Mouse (Mus musculus): Measurements from ENCODE around the gene Gm20388. TPM values are rescaled to one million over a fixed set of nuclear protein-coding genes. Genes with fewer than 3 reads are reported as not detected.
"Not testable (repeated sequence)": the region's sequence is repeated elsewhere in the genome, so short reads cannot be mapped to it uniquely, and the experiment has no call there.

Gm20388 gene
- polyA plus RNA-seq, 1 experiment from 2014 or later = not detected

GRCm38 (mm10) chr8:123042974-123043625 lies 3132.5 kb downstream of the Gm20388 start:
- no peak for DNase-seq
- Histone ChIP-seq H3K27me3 (no peaks in the 10 kb centered on the region), H3K27ac (peak overlapping the region; percentile 100), H3K4me1 (replicated peaks) (peaks cover 57% of the 10 kb centered on the region), H3K4me3 (replicated peaks) (peak overlapping the region; percentile 100), H3K36me3 (0 out of 2 replicates have a peak, but pooled peaks cover 3% of the 10 kb centered on the region), H3K9me3 (replicated peaks) (no peaks in the 10 kb centered on the region), H3K9ac (peak overlapping the region; percentile 97), H3K4me2 (peak overlapping the region; percentile 90)
- ATAC-seq (ENCODE audit: low read depth) = no peak
- 14% methylated on average over 22 of the region's 22 CpGs for WGBS (ENCODE audit: insufficient replicate concordance)

DNA sequence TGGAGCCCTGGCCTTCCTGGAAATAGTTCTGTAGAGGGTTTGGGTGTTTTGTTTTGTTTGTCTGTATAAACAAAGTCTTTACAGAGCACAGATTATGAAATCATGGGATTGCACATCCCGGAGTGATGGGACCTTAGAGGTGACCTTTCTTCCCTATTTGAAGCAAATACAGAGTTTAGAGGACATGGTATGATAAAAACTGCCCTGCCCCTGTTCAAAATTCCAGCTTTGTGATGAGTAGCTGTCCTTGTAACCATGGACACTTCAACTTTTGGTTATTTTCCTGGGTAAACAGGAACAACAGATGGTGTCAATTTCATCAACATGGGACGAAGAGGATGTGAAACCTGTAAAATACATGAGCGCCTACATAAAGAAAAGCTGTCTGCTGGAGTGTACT lies 3133.3 kb downstream of the Gm20388 start:
- peak overlapping the region; percentile 90 for H3K4me2 ChIP-seq
- 80% methylated on average over 3 of the region's 3 CpGs for WGBS (ENCODE audit: insufficient replicate concordance)
- no peak for DNase-seq
- H3K27me3 ChIP-seq = no peaks in the 10 kb centered on the region
- peaks cover 48% of the 10 kb centered on the region for H3K4me1 ChIP-seq (replicated peaks)
- peak overlapping the region; percentile 100 for H3K4me3 ChIP-seq (replicated peaks)
- no peak for ATAC-seq (ENCODE audit: low read depth)
- H3K27ac ChIP-seq = no peak overlapping the region; the same call in 1 of the 2 replicates
- 0 out of 2 replicates have a peak, but pooled peaks cover 3% of the 10 kb centered on the region for H3K36me3 ChIP-seq
- no peaks in the 10 kb centered on the region for H3K9me3 ChIP-seq (replicated peaks)
- H3K9ac ChIP-seq = peak overlapping the region; percentile 97

GRCm38 (mm10) chr8:123044743-123045425 lies 3134.2 kb downstream of the Gm20388 start:
- not testable (repeated sequence) for H3K9me3 ChIP-seq (replicated peaks); H3K9ac ChIP-seq; H3K36me3 ChIP-seq; ATAC-seq (ENCODE audit: low read depth); DNase-seq; H3K27me3 ChIP-seq; H3K4me3 ChIP-seq (replicated peaks); H3K27ac ChIP-seq
- Histone ChIP-seq H3K4me2 (peak overlapping the region; percentile 90; the same call in 1 of the 2 replicates), H3K4me1 (replicated peaks) (peaks cover 39% of the 10 kb centered on the region)
- 85% methylated on average over 23 of the region's 23 CpGs for WGBS (ENCODE audit: insufficient replicate concordance)

DNA sequence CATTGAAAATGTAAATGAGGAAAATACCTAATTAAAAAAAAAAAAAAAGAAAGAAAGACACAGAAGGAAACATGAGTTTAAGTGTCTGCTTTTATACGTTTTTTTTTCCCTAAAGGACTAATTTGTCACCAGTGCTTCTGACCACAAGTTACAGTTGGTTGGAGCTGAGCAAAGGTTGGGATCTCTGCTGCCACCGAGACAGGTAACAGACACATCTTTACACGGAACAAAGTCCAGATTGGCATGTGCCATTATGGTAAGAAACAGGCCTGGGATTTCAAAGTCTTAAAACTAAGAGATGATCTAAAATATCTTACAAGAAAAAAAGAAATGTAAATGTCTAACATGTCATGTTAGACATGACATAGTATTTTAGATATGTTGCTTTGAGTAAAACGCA lies 3136.1 kb downstream of the Gm20388 start:
- H3K4me3 ChIP-seq (replicated peaks) = no peak overlapping the region
- no peaks in the 10 kb centered on the region for H3K9me3 ChIP-seq (replicated peaks)
- no peak overlapping the region for H3K27ac ChIP-seq
- 68% methylated on average over 4 of the region's 4 CpGs for WGBS (ENCODE audit: insufficient replicate concordance)
- H3K9ac ChIP-seq = no peak overlapping the region
- ATAC-seq (ENCODE audit: low read depth) (no peak), DNase-seq (no peak)
- no peaks in the 10 kb centered on the region for H3K27me3 ChIP-seq
- peaks cover 34% of the 10 kb centered on the region for H3K4me1 ChIP-seq (replicated peaks)
- no peak overlapping the region for H3K4me2 ChIP-seq
- H3K36me3 ChIP-seq = 0 out of 2 replicates have a peak, but pooled peaks cover 3% of the 10 kb centered on the region

DNA sequence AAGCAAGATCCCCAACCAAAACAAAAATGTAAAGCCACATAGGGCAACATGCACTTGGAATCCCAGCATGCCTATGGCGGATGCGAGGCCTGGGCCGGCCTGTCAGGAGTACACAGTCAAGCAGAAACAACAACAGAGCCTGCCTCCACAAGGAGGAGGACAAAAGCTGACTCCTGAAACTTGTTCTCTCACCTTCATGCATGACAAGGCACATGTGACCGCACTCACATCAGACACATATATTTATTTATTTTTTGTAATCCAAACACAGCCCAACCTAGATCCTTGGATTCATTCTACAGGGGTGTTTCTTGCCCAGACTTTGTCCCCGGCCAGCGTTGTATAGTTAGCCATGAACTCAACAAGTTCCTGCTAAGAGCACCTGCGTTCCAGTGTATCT lies 3137.2 kb downstream of the Gm20388 start:
- no peaks in the 10 kb centered on the region for H3K9me3 ChIP-seq (replicated peaks)
- H3K27ac ChIP-seq = no peak overlapping the region
- H3K4me1 ChIP-seq (replicated peaks) = peaks cover 34% of the 10 kb centered on the region
- H3K4me2 ChIP-seq = no peak overlapping the region
- ATAC-seq (ENCODE audit: low read depth) (no peak), DNase-seq (no peak)
- no peaks in the 10 kb centered on the region for H3K27me3 ChIP-seq
- 86% methylated on average over 7 of the region's 7 CpGs for WGBS (ENCODE audit: insufficient replicate concordance)
- no peak overlapping the region for H3K9ac ChIP-seq
- H3K4me3 ChIP-seq (replicated peaks) = no peak overlapping the region
- H3K36me3 ChIP-seq = 0 out of 2 replicates have a peak, but pooled peaks cover 3% of the 10 kb centered on the region

DNA sequence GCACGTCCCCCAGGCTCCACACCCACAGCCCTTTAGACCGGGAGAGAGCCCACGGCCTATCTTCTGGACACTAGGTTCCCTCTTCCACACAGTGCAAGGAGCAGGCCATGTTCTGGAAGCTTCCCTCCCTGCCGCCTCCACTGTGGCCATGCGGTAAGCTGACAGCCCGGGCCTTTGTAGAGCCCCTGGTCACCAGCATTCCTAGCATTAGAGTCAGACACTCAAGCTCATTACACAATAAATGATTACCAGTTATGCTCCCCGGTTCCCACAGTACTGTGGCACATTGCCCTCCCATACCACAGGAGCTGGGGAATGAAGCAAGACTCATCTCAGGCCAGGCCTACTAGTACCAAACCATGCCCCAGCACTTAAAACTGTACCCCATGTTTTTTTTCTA lies 3137.8 kb downstream of the Gm20388 start:
- WGBS (ENCODE audit: insufficient replicate concordance) = 76% methylated on average over 7 of the region's 7 CpGs
- Histone ChIP-seq H3K4me3 (replicated peaks) (no peak overlapping the region), H3K36me3 (0 out of 2 replicates have a peak, but pooled peaks cover 3% of the 10 kb centered on the region), H3K4me2 (no peak overlapping the region), H3K9me3 (replicated peaks) (no peaks in the 10 kb centered on the region), H3K4me1 (replicated peaks) (peaks cover 31% of the 10 kb centered on the region), H3K27ac (no peak overlapping the region), H3K27me3 (no peaks in the 10 kb centered on the region), H3K9ac (no peak overlapping the region)
- ATAC-seq (ENCODE audit: low read depth) = no peak
- DNase-seq = no peak

DNA sequence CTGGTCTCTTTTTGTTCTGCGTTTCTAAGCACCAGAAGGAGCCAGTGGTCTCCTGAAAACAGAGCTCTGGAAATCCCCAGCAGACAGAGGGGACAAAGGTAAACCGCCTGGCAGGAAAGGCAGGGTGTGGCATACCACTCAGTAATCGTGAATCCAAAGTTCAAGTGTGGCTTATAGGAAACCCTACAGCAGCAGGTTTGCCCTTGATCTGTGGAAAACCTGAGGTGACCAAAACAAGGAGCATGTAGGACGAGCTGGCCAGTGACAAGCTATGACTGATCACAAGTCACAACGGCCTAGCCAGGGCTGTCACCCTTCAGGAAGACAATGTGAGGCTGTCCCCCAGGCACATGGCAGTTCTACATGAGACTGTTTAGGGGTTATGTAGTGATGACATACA lies 3140.8 kb downstream of the Gm20388 start:
- H3K27me3 ChIP-seq = no peaks in the 10 kb centered on the region
- H3K27ac ChIP-seq = peak overlapping the region; percentile 69
- no peak overlapping the region for H3K9ac ChIP-seq
- DNase-seq (no peak), ATAC-seq (ENCODE audit: low read depth) (peak; percentile 51; the same call in 1 of the 2 replicates)
- no peaks in the 10 kb centered on the region for H3K36me3 ChIP-seq
- H3K4me3 ChIP-seq (replicated peaks) = no peak overlapping the region
- H3K4me2 ChIP-seq = no peak overlapping the region
- no peaks in the 10 kb centered on the region for H3K9me3 ChIP-seq (replicated peaks)
- H3K4me1 ChIP-seq (replicated peaks) = peaks cover 6% of the 10 kb centered on the region; the same call in 1 of the 2 replicates
- 55% methylated on average over 5 of the region's 5 CpGs for WGBS (ENCODE audit: insufficient replicate concordance)

- H3K4me3 ChIP-seq (replicated peaks) = no peak within 1 kb of the TSS
- no peaks in the 10 kb centered on the region for H3K9me3 ChIP-seq (replicated peaks)
- no peak for ATAC-seq (ENCODE audit: low read depth)
- peaks cover 7% of the 10 kb centered on the region for H3K36me3 ChIP-seq
- no peak within 1 kb of the TSS for H3K4me2 ChIP-seq
- H3K27ac ChIP-seq = no peak within 1 kb of the TSS; the same call in 1 of the 2 replicates
- H3K9ac ChIP-seq = no peak within 1 kb of the TSS
- WGBS (ENCODE audit: insufficient replicate concordance) = 73% methylated on average over 7 of the region's 7 CpGs
- no peak for DNase-seq
- H3K4me1 ChIP-seq (replicated peaks) = peaks cover 31% of the 10 kb centered on the region
- no peaks in the 10 kb centered on the region for H3K27me3 ChIP-seq
Observed at GRCm38 (mm10) chr8:123062721-123063120, 3152.1 kb downstream of the Gm20388 start, which contains the start of gene Spg7. TSS of gene Spg7 (plus strand) at chr8:123062942.

- ATAC-seq (ENCODE audit: low read depth) (no peak), DNase-seq (no peak)
- Histone ChIP-seq H3K9me3 (replicated peaks) (no peaks in the 10 kb centered on the region), H3K27ac (peak overlapping the region; percentile 94), H3K4me2 (peak overlapping the region; percentile 79), H3K9ac (peak overlapping the region; percentile 92), H3K4me1 (replicated peaks) (peaks cover 32% of the 10 kb centered on the region), H3K4me3 (replicated peaks) (peak overlapping the region; percentile 93), H3K27me3 (no peaks in the 10 kb centered on the region), H3K36me3 (peaks cover 14% of the 10 kb centered on the region)
- WGBS (ENCODE audit: insufficient replicate concordance) = 85% methylated on average over 4 of the region's 4 CpGs
Observed at GRCm38 (mm10) chr8:123064072-123064471, 3153.4 kb downstream of the Gm20388 start.

GRCm38 (mm10) chr8:123064809-123065213 lies 3154.2 kb downstream of the Gm20388 start:
- Histone ChIP-seq H3K27me3 (no peaks in the 10 kb centered on the region), H3K36me3 (peaks cover 14% of the 10 kb centered on the region), H3K9me3 (replicated peaks) (no peaks in the 10 kb centered on the region), H3K4me1 (replicated peaks) (peaks cover 32% of the 10 kb centered on the region), H3K9ac (peak overlapping the region; percentile 92), H3K4me2 (peak overlapping the region; percentile 79), H3K27ac (peak overlapping the region; percentile 94), H3K4me3 (replicated peaks) (peak overlapping the region; percentile 93)
- no peak for DNase-seq
- under 1% methylated on average over 14 of the region's 14 CpGs for WGBS (ENCODE audit: insufficient replicate concordance)
- ATAC-seq (ENCODE audit: low read depth) = peak; percentile 30

- Histone ChIP-seq H3K9ac (peak overlapping the region; percentile 92), H3K4me2 (peak overlapping the region; percentile 79), H3K9me3 (replicated peaks) (no peaks in the 10 kb centered on the region), H3K36me3 (peaks cover 18% of the 10 kb centered on the region), H3K4me3 (replicated peaks) (peak overlapping the region; percentile 93), H3K27me3 (no peaks in the 10 kb centered on the region), H3K27ac (peak overlapping the region; percentile 94), H3K4me1 (replicated peaks) (peaks cover 32% of the 10 kb centered on the region)
- peak; percentile 97 for ATAC-seq (ENCODE audit: low read depth)
- under 1% methylated on average over 83 of the region's 84 CpGs for WGBS (ENCODE audit: insufficient replicate concordance)
- DNase-seq = peak; percentile 95
Observed at GRCm38 (mm10) chr8:123065214-123066100, 3154.8 kb downstream of the Gm20388 start.

Measured in liver, embryonic 13.5 days (tissue).